Mouse (Mus musculus) bone marrow macrophage, adult 2 months (primary cell): ENCODE measurements around the gene Ndufaf4. TPM values are rescaled to one million over a fixed set of nuclear protein-coding genes. Genes with fewer than 3 reads are reported as not detected.
A peak's percentile ranks its signal among the peaks of the same experiment; 100 is the strongest.
"Not testable (repeated sequence)": the region's sequence is repeated elsewhere in the genome, so short reads cannot be mapped to it uniquely, and the experiment has no call there.

ENCODE experiments used
- H3K27ac ChIP-seq: 2 replicates; pipeline ENCODE4 v1.5.1; 2012; ENCODE audit warnings: low read depth, low read length; ENCODE audit not compliant: insufficient read depth
- H3K4me1 ChIP-seq: 2 replicates; pipeline ENCODE4 v1.6.1; 2012; ENCODE audit warnings: low read length; ENCODE audit not compliant: control insufficient read depth, insufficient read depth
- H3K4me3 ChIP-seq: 2 replicates; pipeline ENCODE4 v1.5.1; 2012; ENCODE audit warnings: mild to moderate bottlenecking, low read length, moderate library complexity; ENCODE audit not compliant: insufficient read depth
- CTCF ChIP-seq: IDR thresholded peaks from 2 replicates; pipeline ENCODE4 v1.5.1; 2012; ENCODE audit warnings: low read depth, mild to moderate bottlenecking, low read length, moderate library complexity
- POLR2A ChIP-seq: IDR thresholded peaks from 2 replicates; pipeline ENCODE4 v1.6.1; 2012; ENCODE audit warnings: mild to moderate bottlenecking, low read depth, low read length, borderline replicate concordance
- polyA plus RNA-seq: library from polyadenylated mRNA; stranded (reverse); fragments of >200 nt; gene quantifications from 2 replicates; pipeline ENCODE4 v1.2.4, GENCODE M21; 2012; ENCODE audit not compliant: missing spikeins, insufficient read depth, insufficient read length

Ndufaf4 gene
- polyA plus RNA-seq, result 7.2 and 10.2 TPM in 2 replicates

DNA sequence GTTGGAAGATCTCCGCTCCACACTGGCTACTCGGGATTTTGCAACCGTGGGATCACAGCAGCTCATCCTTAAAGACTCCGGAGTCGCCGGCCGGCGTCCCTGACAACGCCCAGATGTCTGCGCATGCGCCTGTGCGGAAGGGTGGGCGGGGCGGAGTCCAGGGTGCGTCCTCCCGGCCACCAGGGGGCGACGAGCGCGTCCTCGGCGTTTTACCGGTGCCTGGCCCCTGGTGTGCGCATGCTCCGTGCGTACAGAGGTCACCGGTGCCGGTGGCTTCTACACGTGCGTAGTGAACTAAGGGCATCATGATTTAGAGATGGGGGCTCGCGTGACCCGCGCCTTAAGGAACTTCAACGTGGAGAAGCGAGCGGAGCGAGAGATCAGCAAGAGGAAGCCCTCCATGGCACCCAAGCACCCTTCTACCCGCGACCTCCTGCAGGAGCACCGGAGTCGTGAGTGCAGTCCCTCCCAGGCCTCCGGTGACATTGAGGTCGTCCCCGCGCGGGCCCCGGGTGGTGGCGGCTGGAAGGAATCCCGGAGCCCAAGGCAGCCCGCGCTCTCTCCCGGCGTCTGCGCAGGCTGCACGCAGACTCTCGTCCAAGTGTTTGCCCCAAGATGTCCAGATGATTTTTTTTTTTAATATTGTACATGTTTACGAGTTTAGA is at the start of gene Ndufaf4:
Gene Ndufaf4, plus strand, starts transcription at position 233 of the 665 bp plus-strand sequence.
- TF ChIP-seq CTCF (peak; percentile 36; the same call in 1 of the 2 replicates), POLR2A (no peak)
- Histone ChIP-seq H3K4me3 (peak within 1 kb of the TSS; percentile 93), H3K27ac (peak within 1 kb of the TSS; percentile 53), H3K4me1 (no peaks in the 10 kb centered on the region)

DNA sequence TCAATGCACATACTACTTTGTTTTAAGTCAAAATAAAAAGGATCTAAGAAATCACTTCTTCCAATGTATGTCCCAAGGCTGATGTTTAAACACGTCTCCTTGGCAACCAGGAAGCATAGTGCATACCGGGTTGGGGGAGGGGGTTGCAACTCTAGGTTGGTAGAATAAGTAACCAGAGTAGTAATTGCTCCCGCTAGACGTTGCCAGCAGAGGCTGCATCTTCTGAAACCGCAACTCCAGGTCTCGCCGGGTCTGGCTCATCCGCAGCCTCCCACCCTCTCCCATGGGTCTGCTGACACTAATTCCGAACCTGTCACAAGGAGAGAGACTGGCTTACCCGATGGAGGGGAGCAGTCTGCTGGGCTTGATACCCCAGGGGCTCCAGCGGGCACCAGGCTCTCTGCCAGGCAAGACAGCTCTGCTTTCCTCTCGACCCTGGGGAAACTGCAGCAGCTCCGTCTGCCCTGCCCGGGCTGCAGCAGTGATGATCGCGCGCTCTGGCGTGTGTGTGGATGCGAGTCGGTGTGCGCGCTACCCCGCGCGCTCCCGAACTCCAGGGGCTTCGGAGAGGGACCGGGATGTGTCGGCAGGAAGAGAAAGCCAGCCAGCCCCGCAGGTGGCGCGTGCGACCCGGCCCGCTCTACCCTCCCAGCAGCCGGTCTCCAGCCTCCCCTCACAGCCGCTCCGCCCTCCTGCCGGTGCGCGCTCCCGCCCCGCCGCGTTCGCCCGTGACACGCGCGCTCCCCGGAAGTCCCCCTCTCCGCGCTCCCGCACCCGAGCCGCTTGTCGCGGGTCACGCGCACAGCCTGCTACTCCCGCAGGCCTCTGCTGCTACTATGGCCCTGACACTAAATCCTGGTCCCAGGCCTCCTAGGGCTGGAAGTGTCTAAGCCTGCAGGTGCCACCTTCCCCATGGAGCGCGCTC is 47.2 kb upstream of the Ndufaf4 start, which contains the start of gene Klhl32:
Gene Klhl32, minus strand, starts transcription at position 724 of the 925 bp plus-strand sequence.
- H3K4me3 ChIP-seq, result peak within 1 kb of the TSS; percentile 67
- no peak within 1 kb of the TSS for H3K27ac ChIP-seq
- no peaks in the 10 kb centered on the region for H3K4me1 ChIP-seq
- no peak for TF ChIP-seq CTCF
- TF ChIP-seq POLR2A, result no peak

- TF ChIP-seq CTCF (no peak), POLR2A (no peak)
- H3K27ac ChIP-seq, result no peak overlapping the region
- no peak overlapping the region for H3K4me3 ChIP-seq
- H3K4me1 ChIP-seq, result no peaks in the 10 kb centered on the region
Observed at GRCm38 (mm10) chr4:24865691-24866090, 32.2 kb upstream of the Ndufaf4 start.

DNA sequence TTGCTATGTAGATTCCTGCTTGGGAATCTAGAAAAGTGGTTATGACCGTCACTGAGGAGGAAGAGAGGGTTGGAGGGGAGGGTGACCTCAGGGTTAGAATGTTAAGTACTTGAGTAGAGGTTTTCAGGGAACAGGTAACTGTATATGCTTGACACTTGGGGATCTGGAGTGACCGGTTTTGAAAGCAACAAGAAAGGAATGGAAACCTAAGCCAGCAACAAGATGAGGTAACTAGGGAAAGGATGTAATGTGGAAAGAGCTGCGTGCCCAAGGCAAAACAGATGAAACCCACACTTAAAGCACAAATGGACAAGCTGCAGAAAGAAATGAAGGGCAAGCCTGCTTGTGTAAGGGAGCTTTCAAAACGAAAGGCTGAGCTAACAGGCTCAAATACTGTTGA is 28.7 kb upstream of the Ndufaf4 start:
- Histone ChIP-seq H3K27ac (no peak overlapping the region), H3K4me3 (no peak overlapping the region), H3K4me1 (no peaks in the 10 kb centered on the region)
- TF ChIP-seq POLR2A, result no peak
- no peak for TF ChIP-seq CTCF

- not testable (repeated sequence) for H3K27ac ChIP-seq, H3K4me3 ChIP-seq, H3K4me1 ChIP-seq
Observed at GRCm38 (mm10) chr4:24889386-24889785, 8.5 kb upstream of the Ndufaf4 start.

DNA sequence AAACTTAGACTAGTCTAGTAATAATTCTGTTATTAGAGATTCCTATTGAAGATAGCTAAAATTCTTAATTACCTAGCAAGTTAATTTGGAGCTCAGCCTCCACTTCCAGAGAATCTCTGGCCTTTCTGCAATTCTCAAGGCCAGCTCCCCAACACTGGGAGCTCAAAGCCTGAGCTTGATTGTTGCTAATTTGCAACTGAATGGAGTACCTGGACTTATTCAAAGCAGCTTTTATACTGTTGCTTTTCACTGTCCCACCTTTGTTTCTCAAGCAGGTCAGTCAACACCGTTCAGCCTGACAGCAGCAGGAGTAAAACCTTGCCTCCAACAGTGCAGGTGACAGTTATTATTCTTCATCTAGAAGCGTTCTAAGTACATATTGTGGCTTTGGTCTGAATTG is 5.6 kb upstream of the Ndufaf4 start:
- H3K4me1 ChIP-seq, H3K27ac ChIP-seq, H3K4me3 ChIP-seq: not testable (repeated sequence)

- TF ChIP-seq CTCF (no peak), POLR2A (no peak)
Observed at GRCm38 (mm10) chr4:24894625-24895024, 3.3 kb upstream of the Ndufaf4 start.

GRCm38 (mm10) chr4:24896829-24897228 is 1.1 kb upstream of the Ndufaf4 start:
- Histone ChIP-seq H3K4me1 (no peaks in the 10 kb centered on the region), H3K27ac (no peak overlapping the region), H3K4me3 (no peak overlapping the region)
- TF ChIP-seq POLR2A (no peak), CTCF (no peak)

More at GRCm38 (mm10) chr4:24894625-24895024, 3.3 kb upstream of the Ndufaf4 start:
- no peaks in the 10 kb centered on the region for H3K4me1 ChIP-seq
- no peak overlapping the region for H3K27ac ChIP-seq
- H3K4me3 ChIP-seq, result no peak overlapping the region

- H3K27ac ChIP-seq, result no peak overlapping the region
Observed at GRCm38 (mm10) chr4:24897351-24897750, 532 bp upstream of the Ndufaf4 start.

DNA sequence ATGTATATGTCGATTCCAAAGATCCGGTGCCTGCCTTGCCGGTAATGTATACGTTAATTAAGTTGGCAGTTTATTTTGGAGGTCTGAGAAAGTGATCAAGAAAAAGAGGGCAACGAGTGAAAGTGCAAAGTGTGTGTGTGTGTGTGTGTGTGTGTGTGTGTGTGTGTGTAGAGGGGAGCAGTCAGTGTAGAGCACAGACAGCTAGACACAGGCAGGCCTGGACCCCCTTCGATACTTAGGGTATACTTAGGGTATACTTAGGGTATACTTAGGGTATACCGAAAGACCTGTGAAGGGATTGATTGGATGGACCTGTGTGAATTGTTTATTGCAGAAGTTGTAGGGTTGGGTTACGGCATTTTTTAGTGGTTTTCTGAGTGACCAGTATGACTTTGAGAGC is 753 bp downstream of the Ndufaf4 start:
- TF ChIP-seq CTCF, result no peak
- TF ChIP-seq POLR2A, result no peak
- Histone ChIP-seq H3K4me3 (peak overlapping the region; percentile 93), H3K4me1 (no peaks in the 10 kb centered on the region), H3K27ac (peak overlapping the region; percentile 53)

More at GRCm38 (mm10) chr4:24897351-24897750, 532 bp upstream of the Ndufaf4 start:
- peak overlapping the region; percentile 60 for H3K4me3 ChIP-seq
- H3K4me1 ChIP-seq, result no peaks in the 10 kb centered on the region
- TF ChIP-seq POLR2A (no peak), CTCF (no peak)
